ENCODE assay signal across 22 mouse cellular contexts in the genomic region with DNA sequence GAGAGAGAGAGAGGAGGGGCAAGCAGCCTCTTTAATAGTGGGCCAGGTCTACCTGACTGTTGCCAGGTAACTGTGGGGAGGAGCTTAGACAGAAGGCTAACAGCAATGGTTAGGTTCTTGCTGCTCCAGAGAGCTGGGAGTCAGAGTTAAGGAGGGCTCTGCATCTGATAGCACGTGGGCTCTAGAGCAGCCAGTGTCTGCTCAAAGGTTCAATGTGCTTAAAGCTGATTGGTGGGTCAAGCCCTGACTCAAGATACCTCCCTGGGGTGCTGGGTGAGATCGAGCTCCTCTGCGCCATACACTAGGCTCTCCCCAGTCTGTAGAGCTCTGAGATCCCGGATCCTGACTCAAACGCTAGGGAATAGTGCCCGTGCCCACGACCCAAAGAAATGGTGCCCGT.
"Had no signal": no experiment of that assay in that cellular context is flagged by ENCODE, and none has a peak within 500 bp of the region (broad histone marks: within the 10 kb centered on the region; RNA-seq: fewer than 3 reads in every experiment).

No protein-coding gene starts in this region.

- H3K27me3 ChIP-seq: heart, embryonic 12.5 days; hindbrain, embryonic 13.5 days; hindbrain, embryonic 15.5 days; kidney, embryonic 15.5 days; limb, embryonic 12.5 days had no signal

- H3K4me2 ChIP-seq: heart, embryonic 12.5 days; hindbrain, embryonic 13.5 days; hindbrain, embryonic 15.5 days; kidney, embryonic 15.5 days; limb, embryonic 12.5 days had no signal

- H3K4me3 ChIP-seq: heart, embryonic 10.5 days; heart, embryonic 12.5 days; hindbrain, embryonic 13.5 days; hindbrain, embryonic 15.5 days; kidney, embryonic 15.5 days; limb, embryonic 10.5 days; limb, embryonic 12.5 days had no signal

- H3K9ac ChIP-seq: heart, embryonic 12.5 days; hindbrain, embryonic 13.5 days; hindbrain, embryonic 15.5 days; kidney, embryonic 15.5 days; limb, embryonic 12.5 days had no signal

- H3K36me3 ChIP-seq: heart, embryonic 10.5 days; heart, embryonic 12.5 days; hindbrain, embryonic 13.5 days; hindbrain, embryonic 15.5 days; kidney, embryonic 15.5 days; limb, embryonic 10.5 days; limb, embryonic 12.5 days had no signal

- H3K4me1 ChIP-seq: heart, embryonic 10.5 days; heart, embryonic 12.5 days; hindbrain, embryonic 13.5 days; hindbrain, embryonic 15.5 days; kidney, embryonic 15.5 days; limb, embryonic 10.5 days; limb, embryonic 12.5 days had no signal

- DNase-seq: gastrocnemius, postnatal 14 days; gastrocnemius, postnatal 36 days; heart, adult 18-20 months; heart, postnatal 10 days; heart, postnatal 36 days; kidney, adult 11 months; kidney, adult 2 months; kidney, adult 9 months; kidney, postnatal 14 days; kidney, postnatal 36 days; layer of hippocampus, adult 9-11 months; layer of hippocampus, postnatal 36 days had no signal

- H3K9me3 ChIP-seq: heart, embryonic 10.5 days; hindbrain, embryonic 13.5 days; hindbrain, embryonic 15.5 days; kidney, embryonic 15.5 days; limb, embryonic 10.5 days; limb, embryonic 12.5 days had no signal

- H3K27ac ChIP-seq: heart, embryonic 10.5 days; hindbrain, embryonic 13.5 days; hindbrain, embryonic 15.5 days; hindbrain, postnatal 0 days; kidney, embryonic 15.5 days; kidney, postnatal 0 days; limb, embryonic 10.5 days; limb, embryonic 12.5 days had no signal

- ATAC-seq: hindbrain, postnatal 0 days; intestine, embryonic 16.5 days had no signal
